Mouse (Mus musculus): ENCODE data around the gene Pin1.
"Not testable (repeated sequence)": the region's sequence is repeated elsewhere in the genome, so short reads cannot be mapped to it uniquely, and the experiment has no call there.

The Pin1 gene

DNA sequence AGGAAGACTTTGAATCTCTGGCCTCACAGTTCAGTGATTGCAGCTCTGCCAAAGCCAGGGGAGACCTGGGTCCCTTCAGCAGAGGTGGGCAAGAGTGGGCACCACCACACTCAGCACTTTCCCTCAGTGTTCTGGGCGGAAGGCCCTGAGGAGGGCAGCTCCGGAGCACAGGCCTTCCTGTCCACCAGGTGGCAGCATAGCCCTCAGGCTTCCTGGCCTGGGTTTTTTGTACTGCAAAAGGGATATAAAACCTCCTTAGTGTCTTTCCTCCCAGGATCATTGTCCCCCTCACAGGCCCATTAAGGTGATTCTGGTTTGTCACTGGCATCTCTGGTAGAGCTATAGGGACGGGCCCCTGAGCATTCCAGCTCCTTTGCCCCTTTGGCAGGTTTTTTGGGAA, 10.4 kb downstream of the Pin1 start:
- peak; percentile 87 for DNase-seq (ENCODE audit: low spot score)

DNA sequence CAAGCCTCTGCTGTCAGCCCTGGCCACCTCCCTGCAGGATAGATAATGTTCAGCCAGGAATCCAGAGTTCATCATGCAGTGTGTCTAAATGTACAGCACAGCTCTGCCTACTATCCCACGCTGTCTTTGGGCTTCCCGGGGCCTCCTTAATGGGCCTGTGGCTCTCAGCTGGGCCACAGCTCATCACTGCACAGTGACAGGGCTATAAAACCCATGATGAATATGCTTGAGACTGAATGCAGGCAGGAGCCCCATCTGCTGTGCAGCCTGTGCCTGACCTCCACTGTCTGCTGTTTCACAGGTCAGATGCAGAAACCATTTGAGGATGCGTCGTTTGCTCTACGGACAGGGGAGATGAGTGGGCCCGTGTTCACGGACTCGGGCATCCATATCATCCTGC, 11.0 kb downstream of the Pin1 start:
- no peak for DNase-seq (ENCODE audit: low spot score)

DNA sequence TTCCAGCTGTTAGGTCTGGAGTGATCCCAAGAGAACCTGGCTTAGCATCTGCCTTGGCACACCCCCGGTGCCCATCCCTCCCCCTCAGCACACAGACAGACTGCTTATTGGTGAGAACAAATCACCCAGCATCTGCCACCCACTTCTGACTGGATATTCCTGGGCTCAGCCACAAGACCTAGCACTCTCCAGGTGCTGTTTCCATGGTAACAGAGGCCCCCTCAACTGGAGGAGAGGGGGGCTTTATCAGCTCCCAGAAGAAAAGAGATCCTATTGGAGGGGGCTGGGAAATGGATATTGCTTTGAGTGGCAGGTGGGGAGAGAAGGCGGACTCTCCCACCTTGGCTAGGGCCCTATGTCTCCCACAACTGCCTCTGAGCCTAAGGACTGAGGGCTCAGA, 12.1 kb downstream of the Pin1 start:
- DNase-seq (ENCODE audit: low spot score), result no peak

- DNase-seq (ENCODE audit: low spot score), result no peak
Measured at GRCm38 (mm10) chr9:20664366-20664765, 12.5 kb downstream of the Pin1 start.

DNA sequence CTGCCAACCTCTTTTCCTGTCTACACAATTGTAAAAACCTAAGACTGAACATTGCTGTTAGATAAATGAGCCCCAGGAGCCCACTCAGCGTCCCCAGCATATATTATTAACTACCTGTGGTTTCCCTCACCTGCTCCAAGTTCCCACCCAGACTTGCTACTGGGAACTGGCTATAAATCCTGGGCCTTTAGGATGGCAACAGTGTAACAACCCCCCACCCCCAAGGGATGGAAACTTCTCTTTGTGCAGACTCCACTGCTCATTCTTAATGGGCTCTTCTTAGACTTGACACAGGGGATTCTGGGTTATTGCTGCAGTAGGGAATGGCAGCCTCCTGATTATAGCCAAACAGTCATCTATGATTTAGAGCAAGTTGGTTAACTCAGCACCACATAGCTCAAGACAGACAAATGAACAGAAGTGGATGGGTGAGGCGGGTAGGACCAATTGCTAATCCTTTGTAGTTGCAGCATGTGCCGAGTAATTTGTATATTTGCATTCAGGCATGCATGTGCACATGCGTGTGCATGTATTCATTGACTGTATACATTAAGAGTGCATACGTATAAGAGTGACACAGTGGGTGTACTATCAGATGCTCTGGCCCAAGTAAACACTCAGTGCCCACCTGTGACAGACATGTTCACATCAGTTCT, 13.2 kb downstream of the Pin1 start:
- DNase-seq (ENCODE audit: low spot score), result no peak

DNA sequence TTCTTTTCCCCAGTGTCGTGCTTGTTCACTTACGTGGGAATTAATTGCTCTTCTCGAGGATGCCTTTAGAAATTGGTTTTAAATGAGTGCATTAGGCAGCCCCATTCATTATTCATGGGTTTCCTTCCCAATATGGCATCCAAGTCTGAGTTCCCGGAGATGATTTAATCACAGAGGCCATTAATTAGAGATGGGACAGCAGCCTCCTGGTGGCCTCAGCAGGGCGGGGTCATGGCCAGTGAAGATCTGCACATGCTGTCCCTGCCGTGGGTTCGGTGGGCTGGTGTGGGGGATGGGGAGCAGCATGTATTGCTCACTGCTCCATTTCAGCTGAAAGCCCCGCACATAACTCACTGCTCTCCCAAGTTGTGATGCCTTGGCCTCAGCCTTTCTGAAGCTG, 14.0 kb downstream of the Pin1 start:
- peak; percentile 56 for DNase-seq (ENCODE audit: low spot score)

GRCm38 (mm10) chr9:20666510-20667034, 14.7 kb downstream of the Pin1 start:
- no peak for DNase-seq (ENCODE audit: low spot score)

- no peak for DNase-seq (ENCODE audit: low spot score)
Measured at GRCm38 (mm10) chr9:20668065-20668464, 16.2 kb downstream of the Pin1 start.

DNA sequence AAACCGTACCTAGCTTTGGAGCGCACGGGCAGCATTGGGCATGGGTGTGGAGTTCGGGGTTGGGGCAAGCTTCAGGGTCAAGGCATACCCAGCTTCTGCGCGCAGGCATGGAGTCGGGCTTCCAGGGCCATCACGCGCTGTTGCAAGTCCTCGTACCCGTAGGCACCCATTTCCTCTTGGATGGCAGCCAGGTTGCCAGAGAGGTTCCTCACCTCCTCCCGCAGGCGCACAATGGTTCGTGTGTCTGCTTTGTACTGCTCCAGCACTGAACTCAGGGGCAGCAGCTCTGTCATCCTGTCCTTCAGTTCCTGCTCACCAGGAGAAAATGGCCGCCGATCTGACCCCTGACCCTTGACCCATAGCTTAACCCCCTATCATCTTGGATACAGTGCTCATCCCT, 20.2 kb downstream of the Pin1 start:
- no peak for DNase-seq (ENCODE audit: low spot score)

GRCm38 (mm10) chr9:20677892-20678291, 26.0 kb downstream of the Pin1 start:
- DNase-seq (ENCODE audit: low spot score), result no peak

- no peak for DNase-seq (ENCODE audit: low spot score)
Measured at GRCm38 (mm10) chr9:20680378-20680958, 28.6 kb downstream of the Pin1 start.

DNA sequence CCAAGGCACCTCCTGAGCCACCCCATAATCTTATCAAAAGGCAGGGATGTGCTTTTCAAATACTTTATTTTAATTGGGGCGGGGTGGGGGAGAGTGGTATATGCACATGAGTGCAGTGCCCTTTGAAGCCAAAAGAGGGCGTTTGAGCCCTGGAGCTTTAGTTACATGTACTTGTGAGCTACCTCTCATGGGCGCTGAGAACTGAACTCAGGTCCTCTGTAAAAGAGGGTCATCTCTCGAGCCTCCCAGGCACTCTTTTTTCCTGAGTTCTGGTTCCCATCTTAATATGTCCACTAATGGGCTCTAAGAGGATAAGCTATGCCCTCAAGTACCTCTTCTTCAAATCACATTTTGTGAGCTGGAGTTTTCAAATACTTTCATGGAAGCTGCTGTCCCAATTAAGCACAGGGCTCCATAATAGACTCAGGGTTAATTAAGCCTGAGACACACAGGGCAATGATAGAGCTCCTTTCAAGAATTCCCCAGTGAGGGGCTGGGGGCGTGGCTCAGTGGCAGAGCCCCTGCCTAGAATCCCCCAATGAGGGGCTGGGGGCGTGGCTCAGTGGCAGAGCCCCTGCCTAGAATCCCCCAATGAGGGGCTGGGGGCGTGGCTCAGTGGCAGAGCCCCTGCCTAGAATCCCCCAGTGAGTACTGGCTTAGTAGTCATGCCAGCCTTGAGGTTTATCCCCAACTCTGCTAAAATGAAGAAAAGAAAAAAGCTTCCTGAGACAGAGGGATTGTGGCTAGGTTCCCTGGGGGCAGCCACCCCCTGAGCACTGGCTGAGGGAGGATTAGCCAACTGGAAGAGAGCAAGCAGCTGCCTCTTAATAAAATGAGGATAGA, 29.9 kb downstream of the Pin1 start:
- DNase-seq (ENCODE audit: low spot score), result no peak

- no peak for DNase-seq (ENCODE audit: low spot score)
Measured at GRCm38 (mm10) chr9:20682389-20682722, 30.5 kb downstream of the Pin1 start.

- no peak for DNase-seq (ENCODE audit: low spot score)
Measured at GRCm38 (mm10) chr9:20685081-20685861, 33.4 kb downstream of the Pin1 start.

DNA sequence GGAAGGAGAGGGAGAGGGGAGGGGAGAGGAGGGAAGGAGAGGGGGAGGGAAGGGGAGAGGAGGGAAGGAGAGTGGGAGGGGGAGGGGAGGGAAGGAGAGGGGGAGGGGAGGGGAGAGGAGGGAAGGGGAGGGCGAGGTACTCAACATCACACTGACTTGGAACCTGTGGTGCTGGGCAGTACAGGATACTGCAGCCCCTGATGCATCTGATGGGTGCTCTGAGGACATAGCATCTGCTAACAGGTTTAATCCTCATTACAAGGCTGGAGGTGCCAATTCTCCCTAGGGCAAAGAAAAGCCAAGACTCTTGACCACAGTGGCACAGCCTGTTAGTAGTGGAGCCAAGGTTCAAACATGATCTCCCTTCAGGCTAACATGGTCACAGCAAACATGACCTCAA, 37.5 kb downstream of the Pin1 start:
- no peak for DNase-seq (ENCODE audit: low spot score)

- no peak for DNase-seq (ENCODE audit: low spot score)
Measured at GRCm38 (mm10) chr9:20689913-20690312, 38.0 kb downstream of the Pin1 start.

GRCm38 (mm10) chr9:20690449-20690848, 38.6 kb downstream of the Pin1 start:
- not testable (repeated sequence) for DNase-seq (ENCODE audit: low spot score)

DNA sequence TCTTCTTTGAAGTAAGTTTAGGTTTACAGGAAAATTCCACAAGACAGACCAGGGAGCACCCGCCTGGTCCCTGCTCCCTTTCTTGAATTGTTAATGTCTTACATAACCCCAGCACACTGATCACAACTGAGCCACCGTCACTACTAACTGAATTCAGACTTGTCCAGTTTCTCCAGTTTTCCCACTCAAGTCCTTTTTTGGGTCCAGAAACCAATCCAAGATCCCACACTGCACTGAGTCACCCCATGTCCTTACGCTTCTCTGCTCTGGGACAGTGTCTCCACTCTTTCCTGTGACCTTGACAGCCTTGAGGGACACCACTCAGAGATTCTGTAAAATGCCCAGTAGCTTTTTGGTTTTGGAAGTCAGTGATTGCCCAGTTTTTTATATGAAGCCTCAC, 41.0 kb downstream of the Pin1 start:
- DNase-seq (ENCODE audit: low spot score), result no peak

- DNase-seq (ENCODE audit: low spot score), result no peak
Measured at GRCm38 (mm10) chr9:20694721-20695235, 42.9 kb downstream of the Pin1 start.

DNA sequence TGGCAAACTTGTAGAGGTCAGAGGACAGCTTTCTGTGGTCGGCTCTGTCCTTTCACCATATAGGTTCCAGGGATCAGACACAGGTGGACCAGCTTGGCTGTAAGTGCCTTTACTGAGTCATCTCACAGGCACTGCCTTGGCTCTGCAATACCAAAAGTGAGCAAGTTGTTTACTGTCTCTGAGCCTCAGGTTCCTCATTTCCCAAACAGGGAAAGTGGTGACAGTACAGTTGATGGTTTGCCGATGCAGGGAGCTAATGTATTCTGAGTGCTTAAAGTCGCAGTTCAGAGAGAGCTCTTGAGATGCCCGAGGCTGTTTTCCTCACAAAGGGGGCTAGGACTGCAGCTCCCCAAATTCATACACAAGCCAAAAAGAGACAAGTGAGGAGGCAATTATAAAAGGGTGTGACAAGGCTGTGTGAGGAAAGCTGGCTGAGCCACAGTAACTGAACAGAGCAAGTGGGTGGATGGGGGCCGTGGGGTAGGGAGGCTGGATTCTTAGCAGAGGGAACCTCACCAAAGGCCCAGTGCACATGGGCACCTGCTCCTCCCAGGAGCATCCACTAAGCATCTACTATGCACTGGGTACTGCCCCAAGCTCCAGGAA, 44.3 kb downstream of the Pin1 start:
- no peak for DNase-seq (ENCODE audit: low spot score)

DNA sequence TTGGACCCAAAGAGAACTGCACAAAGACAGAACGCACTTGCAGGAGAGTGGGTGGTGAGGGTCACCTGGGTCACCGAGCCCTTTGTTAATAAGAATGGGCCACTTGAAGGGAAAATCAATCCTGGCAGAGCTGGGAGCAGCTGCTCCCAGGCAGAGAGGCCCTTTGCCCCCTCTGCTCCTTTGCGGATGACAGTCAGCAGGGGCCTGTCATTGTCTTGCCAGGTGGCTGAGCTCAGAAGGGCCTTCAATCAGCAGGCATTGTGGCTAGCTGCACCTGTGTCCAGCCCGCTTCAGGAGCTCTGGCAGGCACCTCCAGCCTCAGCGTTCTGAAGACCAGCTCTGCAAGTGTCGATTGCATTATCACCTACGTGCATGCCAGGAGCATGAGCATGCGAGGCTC, 45.6 kb downstream of the Pin1 start:
- no peak for DNase-seq (ENCODE audit: low spot score)
